Mouse (Mus musculus) large intestine, adult 2 months (tissue): ENCODE data around the gene Cdkal1. TPM values are rescaled to one million over a fixed set of nuclear protein-coding genes. Genes with fewer than 3 reads are reported as not detected.

Experiments used
- DNase-seq: peaks from one replicate; pipeline ENCODE4 v3.0.0-alpha.2; 2012; ENCODE audit warnings: low read depth, low spot score
- WGBS: fragments of 180-500 bp; shearing (Covaris S2); methylation state at CpG from one replicate; pipeline ENCODE4 v1.1.7; 2018; 5-methylcytosine and 5-hydroxymethylcytosine counted together
- polyA plus RNA-seq: library from polyadenylated mRNA; depleted of rRNA; stranded (reverse); fragments of >200 nt; gene quantifications from 2 replicates; pipeline ENCODE4 v1.2.3, GENCODE M21; 2012

Cdkal1 gene
- polyA plus RNA-seq, 1 experiment = 1.5 TPM

DNA sequence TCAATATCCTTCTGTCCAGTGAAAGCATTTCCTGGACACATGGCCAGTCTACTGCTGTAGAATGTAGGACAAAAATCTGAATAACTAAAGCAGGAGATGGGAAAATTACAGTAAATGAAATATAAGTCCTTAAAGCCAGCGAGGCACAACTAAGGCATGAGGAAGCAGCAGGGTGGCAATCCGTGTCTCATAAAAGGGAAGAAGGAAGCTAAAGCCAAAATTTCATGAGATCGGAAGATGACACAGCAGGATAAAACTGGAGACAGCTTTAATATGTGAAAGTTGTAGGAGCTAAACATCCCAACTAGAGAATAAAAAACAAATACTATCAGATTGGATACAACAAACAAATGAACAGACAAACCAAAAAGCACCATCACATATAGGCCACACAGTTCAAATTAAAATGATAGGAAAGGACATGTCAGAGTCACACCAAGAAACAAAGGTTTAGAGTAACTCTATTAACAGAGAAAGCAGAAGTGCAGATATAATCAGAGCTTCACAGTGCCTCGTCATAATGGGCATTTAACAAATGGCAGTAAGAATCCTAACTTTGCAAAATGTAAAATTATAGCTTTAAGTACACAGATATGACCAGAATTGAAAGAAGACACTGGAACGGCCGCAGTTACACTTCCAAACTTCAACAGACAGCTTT is 204.8 kb downstream of the Cdkal1 start:
- no peak for DNase-seq

DNA sequence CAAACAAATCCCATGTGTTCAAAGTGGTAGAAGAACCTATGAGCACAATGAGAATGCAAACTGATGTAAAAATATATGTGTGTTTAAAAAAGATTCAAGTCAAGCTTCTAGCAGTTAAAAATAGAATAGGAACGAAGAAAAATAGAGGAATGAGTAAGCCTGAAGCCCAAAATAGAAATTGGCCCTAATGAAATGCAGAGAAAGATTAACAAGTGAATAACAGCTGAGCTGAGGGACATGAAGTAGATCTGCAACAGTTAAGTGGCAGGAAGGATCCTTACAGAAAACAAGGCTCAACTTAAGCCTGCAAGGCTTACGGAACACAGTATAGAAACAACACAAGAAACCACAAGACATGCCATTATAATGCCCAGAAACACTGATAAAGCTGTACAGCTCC is 205.9 kb downstream of the Cdkal1 start:
- WGBS = 70% methylated on average over 2 of the region's 2 CpGs
- DNase-seq = no peak

More for the DNA sequence above, 204.8 kb downstream of the Cdkal1 start:
- WGBS = 77% methylated on average over 6 of the region's 6 CpGs

- WGBS = 32% methylated on average over 2 of the region's 2 CpGs
- no peak for DNase-seq
Observed at GRCm38 (mm10) chr13:29642226-29642625, 213.2 kb downstream of the Cdkal1 start.

GRCm38 (mm10) chr13:29641200-29641599 is 214.3 kb downstream of the Cdkal1 start:
- DNase-seq = no peak
- WGBS = 56% methylated on average over 5 of the region's 5 CpGs

DNA sequence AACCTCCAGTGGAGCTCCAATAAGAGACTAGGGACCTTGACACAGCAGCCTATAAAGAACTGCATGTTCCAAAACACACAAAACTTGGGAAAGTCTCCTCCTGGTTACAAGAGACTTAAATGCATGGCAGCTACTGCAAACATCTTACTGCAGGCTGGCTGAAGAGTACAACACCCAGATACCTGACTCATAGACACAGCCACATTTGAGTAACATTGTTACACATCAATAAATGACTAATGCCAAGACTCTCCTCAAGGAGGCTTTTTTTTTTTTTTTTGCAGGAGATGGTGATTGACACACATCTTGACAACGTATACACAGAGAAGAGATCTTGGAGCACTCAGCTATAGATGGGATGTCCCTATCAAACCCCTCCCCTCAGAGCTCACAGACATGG is 215.3 kb downstream of the Cdkal1 start:
- DNase-seq = no peak

GRCm38 (mm10) chr13:29638303-29638702 is 217.2 kb downstream of the Cdkal1 start:
- WGBS = 77% methylated on average over 4 of the region's 4 CpGs
- DNase-seq = no peak

More for the DNA sequence above, 215.3 kb downstream of the Cdkal1 start:
- 74% methylated on average over 1 of the region's 1 CpGs for WGBS

- no peak for DNase-seq
- 58% methylated on average over 6 of the region's 6 CpGs for WGBS
Observed at GRCm38 (mm10) chr13:29637788-29638187, 217.7 kb downstream of the Cdkal1 start.

- DNase-seq = no peak
- WGBS = 75% methylated on average over 3 of the region's 3 CpGs
Observed at GRCm38 (mm10) chr13:29635581-29635980, 219.9 kb downstream of the Cdkal1 start.

DNA sequence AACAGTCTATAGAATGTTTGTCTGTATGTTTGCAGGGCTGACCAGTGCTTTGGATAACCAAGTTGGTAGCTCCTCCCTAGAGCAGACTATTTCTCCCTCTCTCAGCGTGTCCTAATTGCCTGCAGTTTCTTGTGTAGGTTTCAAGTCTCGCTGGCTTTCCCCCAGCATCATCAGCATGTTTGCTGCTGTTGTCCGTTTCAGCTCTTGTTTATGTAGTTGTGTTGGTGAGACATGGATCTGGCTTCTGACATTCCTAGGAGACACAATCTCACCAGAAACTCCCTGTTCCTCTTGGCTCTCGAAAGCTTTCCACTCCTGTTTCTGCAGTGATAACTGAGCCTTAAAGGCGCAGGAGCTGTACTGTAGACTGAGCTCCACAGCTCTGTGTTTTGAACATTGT is 224.1 kb downstream of the Cdkal1 start:
- 77% methylated on average over 5 of the region's 5 CpGs for WGBS
- no peak for DNase-seq

GRCm38 (mm10) chr13:29628607-29629006 is 226.9 kb downstream of the Cdkal1 start:
- 25% methylated on average over 5 of the region's 5 CpGs for WGBS
- DNase-seq = no peak

GRCm38 (mm10) chr13:29627438-29628124 is 227.9 kb downstream of the Cdkal1 start:
- WGBS = 94% methylated on average over 7 of the region's 7 CpGs

DNA sequence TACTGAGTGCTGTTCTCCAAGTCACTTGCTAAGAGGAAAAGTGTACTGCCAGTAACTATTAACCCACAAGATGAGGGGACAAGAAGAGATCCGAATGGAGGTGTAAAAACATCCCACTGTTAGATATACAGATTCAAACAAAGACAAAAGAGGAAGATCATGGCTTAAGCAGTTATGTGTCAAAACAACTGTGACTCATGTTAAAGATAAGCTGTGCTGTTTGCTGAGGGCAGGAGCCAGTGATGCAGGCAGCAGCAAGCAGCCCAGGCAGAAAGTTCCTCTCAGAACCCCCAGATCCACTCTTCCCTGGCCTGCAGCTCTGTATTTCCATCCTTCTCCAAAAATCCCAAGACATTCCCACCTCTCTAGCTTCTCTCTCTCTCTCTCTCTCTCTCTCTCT is 230.5 kb downstream of the Cdkal1 start:
- no peak for DNase-seq
- 48% methylated on average over 1 of the region's 1 CpGs for WGBS

More at GRCm38 (mm10) chr13:29627438-29628124, 227.9 kb downstream of the Cdkal1 start:
- DNase-seq = no peak

- no peak for DNase-seq
- WGBS = 92% methylated on average over 1 of the region's 1 CpGs
Observed at GRCm38 (mm10) chr13:29623636-29624239, 231.7 kb downstream of the Cdkal1 start.

DNA sequence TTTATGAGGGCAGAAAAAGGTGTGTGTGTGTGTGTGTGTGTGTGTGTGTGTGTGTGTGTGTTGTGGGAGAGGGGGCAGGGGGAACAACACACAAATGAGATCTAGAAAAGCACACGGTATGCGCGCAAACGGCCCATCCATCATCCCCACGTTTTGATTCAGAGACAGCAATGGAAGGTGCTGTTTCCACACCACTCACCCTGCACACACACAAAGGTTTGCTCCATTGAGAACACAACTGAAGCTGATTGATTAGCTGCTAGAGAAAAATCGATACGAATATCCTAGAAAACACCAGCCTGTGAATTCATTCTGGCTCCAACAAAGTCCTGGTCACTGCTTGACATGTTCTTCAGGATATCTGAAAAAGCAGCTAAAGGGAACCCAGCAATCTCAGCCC is 233.6 kb downstream of the Cdkal1 start:
- DNase-seq = no peak

GRCm38 (mm10) chr13:29621363-29621762 is 234.1 kb downstream of the Cdkal1 start:
- DNase-seq = no peak
- 77% methylated on average over 1 of the region's 1 CpGs for WGBS

More for the DNA sequence above, 233.6 kb downstream of the Cdkal1 start:
- 85% methylated on average over 7 of the region's 7 CpGs for WGBS

DNA sequence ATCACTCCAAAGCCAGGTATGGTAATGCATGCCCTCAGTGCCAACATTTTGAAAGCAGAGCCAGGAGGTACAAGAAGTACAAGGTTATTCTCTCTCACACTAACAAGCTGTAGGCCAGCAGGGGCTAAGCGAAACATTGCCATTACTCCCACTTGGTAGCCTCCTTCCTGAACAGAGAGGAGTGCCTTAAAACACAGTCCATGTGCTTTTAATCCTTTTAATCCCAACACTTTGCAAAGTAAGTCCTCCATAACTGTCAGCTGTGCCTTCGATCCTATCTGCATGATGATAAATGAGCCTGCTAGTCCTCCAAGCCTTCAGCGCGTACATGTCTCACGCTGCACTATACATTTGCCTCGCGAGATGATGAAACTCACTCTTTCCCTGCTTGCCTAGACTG is 234.6 kb downstream of the Cdkal1 start:
- DNase-seq = no peak
- WGBS = 82% methylated on average over 7 of the region's 7 CpGs

- WGBS = 97% methylated on average over 3 of the region's 3 CpGs
Observed at GRCm38 (mm10) chr13:29616654-29617171, 238.8 kb downstream of the Cdkal1 start.

GRCm38 (mm10) chr13:29615987-29616386 is 239.5 kb downstream of the Cdkal1 start:
- no peak for DNase-seq

More at GRCm38 (mm10) chr13:29616654-29617171, 238.8 kb downstream of the Cdkal1 start:
- no peak for DNase-seq

DNA sequence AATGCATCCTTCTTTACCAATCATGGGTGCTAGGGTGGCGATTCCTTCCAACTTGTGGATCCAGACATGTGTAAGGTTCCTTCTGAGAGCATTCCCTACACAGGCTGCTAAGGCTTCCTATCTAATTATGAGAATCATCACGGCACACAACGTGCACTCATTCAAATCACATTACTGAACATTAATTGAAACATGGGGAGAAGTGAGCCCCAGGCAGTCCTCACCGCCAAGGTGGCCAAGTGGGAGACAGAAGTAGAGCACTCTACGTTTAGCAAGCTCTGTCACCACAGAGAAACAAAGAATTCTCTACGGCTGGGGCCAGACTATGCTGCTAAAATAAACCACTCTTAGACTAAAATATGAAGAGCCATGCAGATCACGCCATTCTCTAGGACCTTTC is 240.4 kb downstream of the Cdkal1 start:
- no peak for DNase-seq
- WGBS = 92% methylated on average over 7 of the region's 7 CpGs

More at GRCm38 (mm10) chr13:29615987-29616386, 239.5 kb downstream of the Cdkal1 start:
- 85% methylated on average over 3 of the region's 3 CpGs for WGBS
